In genomic region chr5:32610064-32610800, GRCm38 (mm10) we compare ENCODE assay signal across 8 mouse cellular contexts. TPM values are rescaled to one million over a fixed set of nuclear protein-coding genes. Genes with fewer than 3 reads are reported as not detected.
DNase-seq lines count a peak whose midpoint lies in the region; ATAC-seq and TF ChIP-seq lines count a peak whose summit lies in the region.

No protein-coding gene starts in this region.

- H3K79me2 ChIP-seq in C2C12 (ENCODE audit: control insufficient read depth, insufficient read depth) = peaks cover 29% of the 10 kb centered on the region
- H3K79me2 ChIP-seq in myocyte (ENCODE audit: control insufficient read depth, insufficient read depth) = peaks cover 14% of the 10 kb centered on the region

- H3K4me1 ChIP-seq in intestine, embryonic 15.5 days (replicated peaks) = no peaks in the 10 kb centered on the region
- peaks cover 4% of the 10 kb centered on the region; the same call in 1 of the 2 replicates for H3K4me1 ChIP-seq in liver, embryonic 11.5 days (replicated peaks; ENCODE audit: control insufficient read depth, insufficient read depth, low read length)

- peak overlapping the region; percentile 71 for H3K4me3 ChIP-seq in C2C12 (ENCODE audit: insufficient read depth, poor library complexity, severe bottlenecking)
- peak overlapping the region; percentile 92 for H3K4me3 ChIP-seq in intestine, embryonic 15.5 days (replicated peaks)
- peak overlapping the region; percentile 85 for H3K4me3 ChIP-seq in liver, embryonic 11.5 days (ENCODE audit: low read depth, low read length)
- peak overlapping the region; percentile 53 for H3K4me3 ChIP-seq in myocyte

- DNase-seq in 3T3-L1 (ENCODE audit: low read depth, low spot score) = peak; percentile 59
- DNase-seq in c-Kit-positive CD71-positive TER-119-negative erythroid progenitor cells, embryonic 14.5 days (ENCODE audit: low read depth) = peak; percentile 7
- peak; percentile 12 to 25 for DNase-seq in frontal cortex, postnatal 14 days (ENCODE audit: low spot score in 2 of 2)
- DNase-seq in liver, embryonic 11.5 days (ENCODE audit: low spot score) = no peak
- no peak for DNase-seq in thymus, postnatal 25 days

- no peak for TF ChIP-seq CTCF in C2C12 (IDR thresholded peaks at IDR 0.05; ENCODE audit: control insufficient read depth, insufficient read depth, insufficient read length)

- peaks cover 8% of the 10 kb centered on the region for H3K79me3 ChIP-seq in C2C12 (ENCODE audit: low read depth)

- peak overlapping the region; percentile 86 for H3K27ac ChIP-seq in intestine, embryonic 15.5 days
- H3K27ac ChIP-seq in liver, embryonic 11.5 days (ENCODE audit: low read depth, low read length) = peak overlapping the region; percentile 88

- H3K27me3 ChIP-seq in C2C12 (ENCODE audit: control insufficient read depth, insufficient read depth, insufficient read length) = peaks cover 3% of the 10 kb centered on the region
- no peaks in the 10 kb centered on the region for H3K27me3 ChIP-seq in intestine, embryonic 15.5 days (replicated peaks)
- H3K27me3 ChIP-seq in liver, embryonic 11.5 days (replicated peaks; ENCODE audit: control insufficient read depth, insufficient read depth, low read length) = no peaks in the 10 kb centered on the region
- H3K27me3 ChIP-seq in myocyte (ENCODE audit: control insufficient read depth, insufficient read depth, insufficient read length) = no peaks in the 10 kb centered on the region

- WGBS in intestine, embryonic 15.5 days = 17% methylated on average over 21 of the region's 21 CpGs
- 12% methylated on average over 21 of the region's 21 CpGs for WGBS in liver, embryonic 11.5 days

- H3K9ac ChIP-seq in intestine, embryonic 15.5 days = peak overlapping the region; percentile 91
- H3K9ac ChIP-seq in liver, embryonic 11.5 days (ENCODE audit: low read depth, low read length) = peak overlapping the region; percentile 76

- H3K9me3 ChIP-seq in intestine, embryonic 15.5 days = no peaks in the 10 kb centered on the region
- no peaks in the 10 kb centered on the region for H3K9me3 ChIP-seq in liver, embryonic 11.5 days (ENCODE audit: control insufficient read depth, low read length)

- H3K36me3 ChIP-seq in C2C12 (ENCODE audit: control insufficient read depth, insufficient read depth) (no peaks in the 10 kb centered on the region), myocyte (ENCODE audit: control insufficient read depth, insufficient read depth) (no peaks in the 10 kb centered on the region)
- H3K36me3 ChIP-seq in intestine, embryonic 15.5 days = no peaks in the 10 kb centered on the region
- H3K36me3 ChIP-seq in liver, embryonic 11.5 days (ENCODE audit: control insufficient read depth, insufficient read depth, low read length) = no peaks in the 10 kb centered on the region

- H3ac ChIP-seq in C2C12 (ENCODE audit: control insufficient read depth, insufficient read length, low read depth) = peak overlapping the region; percentile 92
- peak overlapping the region; percentile 59 for H3ac ChIP-seq in myocyte (ENCODE audit: control insufficient read depth, insufficient read length)

- peak; percentile 63 for ATAC-seq in intestine, embryonic 15.5 days
- peak; percentile 29 for ATAC-seq in liver, embryonic 11.5 days (replicated peaks; ENCODE audit: low FRiP score)

- peak overlapping the region; percentile 71 for H3K4me2 ChIP-seq in intestine, embryonic 15.5 days (replicated peaks)
- H3K4me2 ChIP-seq in liver, embryonic 11.5 days = peak overlapping the region; percentile 80
- H3K4me2 ChIP-seq in myocyte (ENCODE audit: low read depth) = peak overlapping the region; percentile 89

- no peak for TF ChIP-seq POLR2A in myocyte (IDR thresholded peaks at IDR 0.05; ENCODE audit: insufficient read length, low read depth)

TF ChIP-seq in C2C12, 6 proteins besides CTCF, POLR2A, EP300 and RAD21:
- TF ChIP-seq MAX (IDR thresholded peaks at IDR 0.05) (no peak), MYOD1 (IDR thresholded peaks at IDR 0.05; ENCODE audit: control insufficient read depth, insufficient read length, low read depth) (no peak), CEBPB (IDR thresholded peaks at IDR 0.05; ENCODE audit: low read depth) (no peak), USF1 (IDR thresholded peaks at IDR 0.05; ENCODE audit: low read depth) (no peak), MYOG (IDR thresholded peaks at IDR 0.05; ENCODE audit: control insufficient read depth, extremely low read depth, insufficient read length) (no peak), FOSL1 (IDR thresholded peaks at IDR 0.05; ENCODE audit: insufficient read depth, low read length, poor library complexity, severe bottlenecking) (no peak)

TF ChIP-seq in myocyte, 11 proteins besides CTCF, POLR2A, EP300 and RAD21:
- no peak for TF ChIP-seq REST (IDR thresholded peaks at IDR 0.05; ENCODE audit: insufficient read depth, insufficient read length)
- peak; percentile 3 for TF ChIP-seq POLR2AphosphoS2 (IDR thresholded peaks at IDR 0.05; ENCODE audit: insufficient read length, low read depth)

RNA-seq across cellular contexts. Expression of gene Yes1, which starts 0.7 kb away (rescaled TPM):
- 2.5 TPM for polyA plus RNA-seq in C2C12 (2012; fragmentation: generic; extraction: Trizol)
- polyA plus RNA-seq in intestine, embryonic 15.5 days (2015; fragmentation: Nextera tagmentation; extraction: Ambion mirVana) = 31.5 and 35.4 TPM in 2 replicates
- polyA plus RNA-seq in liver, embryonic 11.5 days (2014; fragmentation: Nextera tagmentation; extraction: Ambion mirVana) = 18.8 and 18.9 TPM in 2 replicates
- 3.3 TPM for polyA plus RNA-seq in myocyte (2012; fragmentation: generic; extraction: Trizol)

Comparison
In these comparisons a context has a peak if more than half of its experiments do, and no peak if none do; other contexts are left out.
1. DNase-seq: peak in 3T3-L1 (single experiment), c-Kit-positive CD71-positive TER-119-negative erythroid progenitor cells, embryonic 14.5 days (single experiment) and frontal cortex, postnatal 14 days (2 of 2); none in liver, embryonic 11.5 days (single experiment) and thymus, postnatal 25 days (single experiment).
2. Peak in every context shown above with its lines, with median percentiles within 50 percentile points of each other: H3K4me3 ChIP-seq and H3K4me2 ChIP-seq.